ENCODE assay signal across 20 mouse cellular contexts in the genomic region with DNA sequence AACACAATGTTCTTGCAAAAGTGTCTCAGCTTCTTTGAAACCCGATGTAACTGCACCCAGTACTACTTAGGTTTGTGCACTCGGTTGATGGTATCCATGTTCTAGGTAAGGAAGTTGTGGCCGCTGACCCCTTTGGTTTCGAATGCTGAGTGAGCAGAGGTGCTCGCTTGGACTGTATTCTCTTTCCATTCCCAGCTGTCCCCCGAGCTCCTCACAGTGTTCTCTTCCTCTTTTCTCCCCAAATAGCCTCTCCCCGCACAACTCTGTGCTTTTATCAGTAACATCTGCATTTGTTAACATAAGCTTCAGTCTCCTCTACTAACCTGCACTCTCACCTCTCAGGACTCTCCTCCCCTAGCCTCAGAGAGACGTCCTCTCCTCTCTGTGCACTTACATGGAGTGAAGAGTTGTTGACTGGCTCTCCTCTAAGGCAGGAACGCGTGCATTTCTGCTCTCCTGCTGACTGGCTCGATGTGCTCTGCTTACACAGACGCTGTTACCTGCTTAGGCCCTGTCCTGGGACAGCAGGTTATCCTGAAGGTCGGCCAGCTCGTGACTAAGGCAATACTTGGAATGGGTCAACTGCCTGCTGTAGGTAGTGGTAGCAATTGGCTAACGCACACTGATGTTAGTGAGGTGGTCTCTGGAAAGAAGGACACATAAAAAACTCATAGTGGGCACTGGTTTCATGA.
"Had no signal": no experiment of that assay in that cellular context is flagged by ENCODE, and none has a peak within 500 bp of the region (broad histone marks: within the 10 kb centered on the region; RNA-seq: fewer than 3 reads in every experiment).

No protein-coding gene starts in this region.

- H3K9me3 ChIP-seq: limb, embryonic 15.5 days; liver, embryonic 12.5 days; liver, embryonic 15.5 days; midbrain, embryonic 15.5 days; neural tube, embryonic 12.5 days; stomach, embryonic 15.5 days had no signal

- H3K27ac ChIP-seq: limb, embryonic 12.5 days; limb, embryonic 15.5 days; liver, embryonic 12.5 days; liver, embryonic 15.5 days; macrophage; midbrain, embryonic 12.5 days; midbrain, embryonic 15.5 days; neural tube, embryonic 12.5 days; neural tube, embryonic 15.5 days; stomach, embryonic 15.5 days had no signal

- H3K36me3 ChIP-seq: liver, embryonic 12.5 days; liver, embryonic 15.5 days had no signal

- DNase-seq: kidney, adult 8-10 months; kidney, postnatal 14 days; kidney, postnatal 4 days; left cerebral cortex, postnatal 4 days; lung, embryonic 14.5 days; right cerebral cortex, adult 18-20 months; right cerebral cortex, postnatal 14 days; right cerebral cortex, postnatal 4 days; thymus, postnatal 25 days had no signal

- H3K9ac ChIP-seq: limb, embryonic 12.5 days; limb, embryonic 15.5 days; liver, embryonic 12.5 days; liver, embryonic 15.5 days; lung, embryonic 14.5 days; midbrain, embryonic 12.5 days; midbrain, embryonic 15.5 days; neural tube, embryonic 12.5 days; neural tube, embryonic 15.5 days; stomach, embryonic 15.5 days had no signal

- H3K4me1 ChIP-seq: liver, embryonic 12.5 days; liver, embryonic 15.5 days; midbrain, embryonic 15.5 days; neural tube, embryonic 12.5 days; neural tube, embryonic 15.5 days had no signal

- H3K4me3 ChIP-seq: limb, embryonic 12.5 days; limb, embryonic 15.5 days; liver, embryonic 12.5 days; liver, embryonic 15.5 days; midbrain, embryonic 12.5 days; midbrain, embryonic 15.5 days; neural tube, embryonic 12.5 days; neural tube, embryonic 15.5 days; stomach, embryonic 15.5 days had no signal

- H3K4me2 ChIP-seq: limb, embryonic 12.5 days; limb, embryonic 15.5 days; liver, embryonic 12.5 days; liver, embryonic 15.5 days; lung, embryonic 14.5 days; midbrain, embryonic 12.5 days; midbrain, embryonic 15.5 days; neural tube, embryonic 12.5 days; neural tube, embryonic 15.5 days; stomach, embryonic 15.5 days had no signal

- ATAC-seq: liver, embryonic 12.5 days; lung, postnatal 0 days; midbrain, embryonic 15.5 days had no signal

- H3K27me3 ChIP-seq: limb, embryonic 12.5 days; limb, embryonic 15.5 days; liver, embryonic 12.5 days; liver, embryonic 15.5 days; midbrain, embryonic 12.5 days; midbrain, embryonic 15.5 days; neural tube, embryonic 12.5 days; neural tube, embryonic 15.5 days; stomach, embryonic 15.5 days had no signal
